In the genomic region with DNA sequence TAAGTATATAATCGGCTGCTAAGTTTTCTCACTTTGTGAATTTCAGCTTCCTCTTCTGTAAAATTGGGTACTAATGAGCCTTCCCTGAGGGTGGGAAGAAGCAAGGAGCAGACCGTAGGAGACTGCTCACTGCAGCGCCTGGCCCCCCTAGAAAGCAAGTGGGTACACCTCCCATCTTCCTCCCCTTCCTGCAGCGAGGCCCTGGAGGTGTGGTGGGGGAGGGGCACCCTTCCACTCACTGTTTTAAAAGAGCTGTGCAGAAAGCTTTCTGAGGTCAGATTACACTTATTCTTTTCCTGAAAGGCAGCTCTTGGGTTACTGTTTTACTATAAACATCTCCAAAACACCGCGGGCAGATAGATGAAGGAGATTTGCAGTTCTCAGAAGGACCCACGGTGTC, we compare ENCODE assay signal across 9 mouse cellular contexts. TPM values are rescaled to one million over a fixed set of nuclear protein-coding genes. Genes with fewer than 3 reads are reported as not detected.
DNase-seq lines count a peak whose midpoint lies in the region; ATAC-seq lines count a peak whose summit lies in the region.
"Had no signal": no experiment of that assay in that cellular context is flagged by ENCODE, and none has a peak within 500 bp of the region (broad histone marks: within the 10 kb centered on the region; RNA-seq: fewer than 3 reads in every experiment).

No protein-coding gene starts in this region.

- no peak for ATAC-seq in midbrain, embryonic 14.5 days (ENCODE audit: low FRiP score, low TSS enrichment)
- no peak for ATAC-seq in midbrain, embryonic 11.5 days (ENCODE audit: low FRiP score)
- no peak for ATAC-seq in forebrain, embryonic 16.5 days
- ATAC-seq in limb, embryonic 13.5 days (ENCODE audit: low FRiP score, low read depth), result peak; percentile 64; the same call in 1 of the 2 replicates

- no peaks in the 10 kb centered on the region for H3K36me3 ChIP-seq in heart, embryonic 10.5 days
- H3K36me3 ChIP-seq in midbrain, embryonic 14.5 days (ENCODE audit: control insufficient read depth, insufficient read depth, low read length), result no peaks in the 10 kb centered on the region
- H3K36me3 ChIP-seq in midbrain, embryonic 11.5 days (ENCODE audit: control insufficient read depth, insufficient read depth, low read length), result no peaks in the 10 kb centered on the region
- no peaks in the 10 kb centered on the region for H3K36me3 ChIP-seq in forebrain, embryonic 16.5 days (ENCODE audit: control insufficient read depth, insufficient read depth)
- no peaks in the 10 kb centered on the region for H3K36me3 ChIP-seq in limb, embryonic 13.5 days
- H3K36me3 ChIP-seq: neural tube, embryonic 12.5 days had no signal

- no peak for DNase-seq in heart, embryonic 10.5 days (ENCODE audit: low spot score)
- DNase-seq in heart, adult 9 months (ENCODE audit: low spot score in 2 of 2), result no peak
- peak; percentile 27 for DNase-seq in midbrain, embryonic 14.5 days
- no peak for DNase-seq in midbrain, embryonic 11.5 days (ENCODE audit: low spot score, missing footprints)
- DNase-seq in urinary bladder, adult 2 months (ENCODE audit: low spot score), result no peak
- no peak for DNase-seq in spleen, adult 12 weeks (ENCODE audit: low spot score)

- WGBS in heart, embryonic 10.5 days, result 10% methylated on average over 7 of the region's 7 CpGs
- WGBS in midbrain, embryonic 14.5 days, result 12% methylated on average over 7 of the region's 7 CpGs
- WGBS in midbrain, embryonic 11.5 days, result 16% methylated on average over 7 of the region's 7 CpGs
- WGBS in forebrain, embryonic 16.5 days, result 8% methylated on average over 7 of the region's 7 CpGs
- 3% methylated on average over 7 of the region's 7 CpGs for WGBS in limb, embryonic 13.5 days

- no peaks in the 10 kb centered on the region for H3K27me3 ChIP-seq in heart, embryonic 10.5 days (ENCODE audit: insufficient read depth, poor library complexity, severe bottlenecking)
- H3K27me3 ChIP-seq in midbrain, embryonic 14.5 days (ENCODE audit: control insufficient read depth, insufficient read depth, low read length), result no peaks in the 10 kb centered on the region
- H3K27me3 ChIP-seq in midbrain, embryonic 11.5 days (ENCODE audit: control insufficient read depth, insufficient read depth, low read length), result no peaks in the 10 kb centered on the region
- H3K27me3 ChIP-seq in forebrain, embryonic 16.5 days (replicated peaks; ENCODE audit: control insufficient read depth, insufficient read depth, low read length), result no peaks in the 10 kb centered on the region
- H3K27me3 ChIP-seq in limb, embryonic 13.5 days, result 0 out of 2 replicates have a peak, but pooled peaks cover 4% of the 10 kb centered on the region
- H3K27me3 ChIP-seq: neural tube, embryonic 12.5 days had no signal

- H3K4me3 ChIP-seq in heart, embryonic 10.5 days, result peak overlapping the region; percentile 12; the same call in 1 of the 2 replicates
- H3K4me3 ChIP-seq in midbrain, embryonic 14.5 days (replicated peaks; ENCODE audit: low read depth, low read length), result no peak overlapping the region
- H3K4me3 ChIP-seq in midbrain, embryonic 11.5 days (ENCODE audit: low read depth, low read length), result no peak overlapping the region
- no peak overlapping the region for H3K4me3 ChIP-seq in forebrain, embryonic 16.5 days (replicated peaks; ENCODE audit: low read length)
- H3K4me3 ChIP-seq in limb, embryonic 13.5 days, result peak overlapping the region; percentile 16
- H3K4me3 ChIP-seq: neural tube, embryonic 12.5 days had no signal

- no peak overlapping the region for H3K9ac ChIP-seq in midbrain, embryonic 14.5 days (replicated peaks; ENCODE audit: low read length)
- no peak overlapping the region for H3K9ac ChIP-seq in midbrain, embryonic 11.5 days (ENCODE audit: low read length)
- H3K9ac ChIP-seq in forebrain, embryonic 16.5 days (replicated peaks; ENCODE audit: low read depth, low read length), result no peak overlapping the region
- no peak overlapping the region for H3K9ac ChIP-seq in limb, embryonic 13.5 days
- H3K9ac ChIP-seq: neural tube, embryonic 12.5 days had no signal

- H3K9me3 ChIP-seq in heart, embryonic 10.5 days, result no peaks in the 10 kb centered on the region
- H3K9me3 ChIP-seq in midbrain, embryonic 14.5 days (ENCODE audit: control insufficient read depth, low read length), result no peaks in the 10 kb centered on the region
- no peaks in the 10 kb centered on the region for H3K9me3 ChIP-seq in midbrain, embryonic 11.5 days (ENCODE audit: control insufficient read depth, low read length)
- H3K9me3 ChIP-seq in forebrain, embryonic 16.5 days (ENCODE audit: control insufficient read depth, low read length), result no peaks in the 10 kb centered on the region
- no peaks in the 10 kb centered on the region for H3K9me3 ChIP-seq in limb, embryonic 13.5 days
- H3K9me3 ChIP-seq: neural tube, embryonic 12.5 days had no signal

- H3K4me2 ChIP-seq in midbrain, embryonic 14.5 days (ENCODE audit: low read length), result no peak overlapping the region
- no peak overlapping the region for H3K4me2 ChIP-seq in midbrain, embryonic 11.5 days
- peak overlapping the region; percentile 25 for H3K4me2 ChIP-seq in forebrain, embryonic 16.5 days (ENCODE audit: low read length)
- H3K4me2 ChIP-seq in limb, embryonic 13.5 days (replicated peaks), result peak overlapping the region; percentile 50
- H3K4me2 ChIP-seq: neural tube, embryonic 12.5 days had no signal

- H3K4me1 ChIP-seq in heart, embryonic 10.5 days, result peaks cover 8% of the 10 kb centered on the region
- H3K4me1 ChIP-seq in midbrain, embryonic 14.5 days (ENCODE audit: control insufficient read depth, insufficient read depth, low read length), result no peaks in the 10 kb centered on the region
- H3K4me1 ChIP-seq in midbrain, embryonic 11.5 days (ENCODE audit: control insufficient read depth, insufficient read depth, low read length), result no peaks in the 10 kb centered on the region
- H3K4me1 ChIP-seq in forebrain, embryonic 16.5 days (replicated peaks; ENCODE audit: control insufficient read depth, insufficient read depth, low read length), result peaks cover 6% of the 10 kb centered on the region
- H3K4me1 ChIP-seq in limb, embryonic 13.5 days, result peaks cover 32% of the 10 kb centered on the region
- H3K4me1 ChIP-seq: neural tube, embryonic 12.5 days had no signal

- H3K27ac ChIP-seq in heart, embryonic 10.5 days, result peak overlapping the region; percentile 31; the same call in 1 of the 2 replicates
- no peak overlapping the region for H3K27ac ChIP-seq in midbrain, embryonic 14.5 days (replicated peaks; ENCODE audit: low read depth, low read length)
- no peak overlapping the region for H3K27ac ChIP-seq in midbrain, embryonic 11.5 days (ENCODE audit: low read depth, low read length)
- no peak overlapping the region for H3K27ac ChIP-seq in forebrain, embryonic 16.5 days (ENCODE audit: low read length)
- H3K27ac ChIP-seq in limb, embryonic 13.5 days, result no peak overlapping the region
- H3K27ac ChIP-seq: neural tube, embryonic 12.5 days had no signal

RNA-seq across cellular contexts. Expression of a gene that starts 34.4 kb away (rescaled TPM):
- polyA plus RNA-seq in heart, embryonic 10.5 days (2016; fragmentation: Nextera tagmentation; extraction: Ambion mirVana), result 11.5 and 20.1 TPM in 2 replicates
- polyA plus RNA-seq in midbrain, embryonic 14.5 days (2014; fragmentation: Nextera tagmentation; extraction: Ambion mirVana), result 41.4 and 42.8 TPM in 2 replicates
- 19.9 and 22.5 TPM in 2 replicates for polyA plus RNA-seq in midbrain, embryonic 11.5 days (2014; fragmentation: Nextera tagmentation; extraction: Ambion mirVana)
- 28.1 and 29.7 TPM in 2 replicates for polyA plus RNA-seq in forebrain, embryonic 16.5 days (2015; fragmentation: Nextera tagmentation; extraction: Ambion mirVana)
- 8.0 and 8.7 TPM in 2 replicates for polyA plus RNA-seq in limb, embryonic 13.5 days (2015; fragmentation: Nextera tagmentation; extraction: Ambion mirVana)
- 17.8 and 19.4 TPM in 2 replicates for polyA plus RNA-seq in urinary bladder, adult 2 months (2012; rRNA removed)

Comparison
In these comparisons a context has a peak if more than half of its experiments do, and no peak if none do; other contexts are left out.
1. H3K4me3 ChIP-seq: peak in heart, embryonic 10.5 days (single experiment) and limb, embryonic 13.5 days (single experiment); none in midbrain, embryonic 14.5 days (single experiment), midbrain, embryonic 11.5 days (single experiment) and forebrain, embryonic 16.5 days (single experiment).
2. H3K4me2 ChIP-seq: peak in forebrain, embryonic 16.5 days (single experiment) and limb, embryonic 13.5 days (single experiment); none in midbrain, embryonic 14.5 days (single experiment) and midbrain, embryonic 11.5 days (single experiment).